Mouse (Mus musculus) liver, postnatal 0 days (tissue): Measurements from ENCODE around the gene Sdhaf1.

Experiments
- CTCF ChIP-seq: sonication (generic); IDR thresholded peaks from 2 replicates; pipeline ENCODE4 v1.5.1; 2016; ENCODE audit warnings: antibody characterized with exemption, low read depth
- EP300 ChIP-seq: IDR thresholded peaks from 2 replicates; pipeline ENCODE4 v1.6.1; 2016; ENCODE audit warnings: antibody characterized with exemption, low read depth, mild to moderate bottlenecking

GRCm38 (mm10) chr7:30335688-30336087 is 12.0 kb upstream of the Sdhaf1 start:
- TF ChIP-seq CTCF: no peak
- TF ChIP-seq EP300: no peak
